Mouse (Mus musculus): ENCODE measurements around the gene Awat1.

Gene Awat1

DNA sequence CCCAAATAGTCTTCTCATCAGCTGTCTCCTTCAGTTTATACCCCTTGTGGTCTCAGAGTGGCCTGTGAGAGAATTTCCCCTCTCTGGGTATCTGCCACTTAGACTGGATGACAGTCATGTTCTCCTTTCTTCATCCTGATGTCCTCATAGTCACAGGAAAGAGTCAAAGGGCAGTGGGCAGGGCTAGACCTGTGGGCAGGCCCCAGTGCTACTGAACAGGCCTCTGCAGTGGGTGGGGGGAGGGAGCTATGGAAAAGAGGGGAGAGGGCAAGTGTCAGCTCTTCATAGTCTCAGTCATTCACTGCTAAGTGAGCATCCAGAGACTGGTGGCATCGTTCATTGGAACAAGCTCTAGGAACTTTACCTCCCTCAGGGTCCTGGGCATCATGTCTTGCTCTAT lies at the start of gene Awat1:
TSS of gene Awat1 (plus strand) at position 301 of the 400 bp plus-strand sequence.
- DNase-seq = no peak

DNA sequence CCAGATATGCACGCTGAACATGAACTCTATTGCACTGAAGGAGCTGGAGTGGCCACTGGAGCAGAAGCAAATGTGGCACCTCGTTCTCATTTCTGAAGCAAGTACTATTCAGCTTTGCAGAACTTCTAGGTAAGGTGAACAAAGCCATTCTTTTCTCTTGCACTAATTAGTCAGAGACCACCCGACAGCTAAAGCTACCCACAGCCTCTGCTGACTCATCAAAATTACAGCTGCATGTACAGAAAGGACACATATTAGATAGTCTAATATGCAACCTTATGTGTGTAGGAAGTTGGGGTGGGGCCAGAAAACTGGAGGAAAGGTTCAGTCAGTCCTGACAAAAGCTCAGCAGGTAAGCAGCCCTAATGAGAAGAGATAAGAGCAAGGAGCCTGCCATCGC lies 47.6 kb upstream of the Awat1 start, which contains the start of gene Dgat2l6:
TSS of gene Dgat2l6 (plus strand) at position 368 of the 400 bp plus-strand sequence.
- no peak for DNase-seq

DNA sequence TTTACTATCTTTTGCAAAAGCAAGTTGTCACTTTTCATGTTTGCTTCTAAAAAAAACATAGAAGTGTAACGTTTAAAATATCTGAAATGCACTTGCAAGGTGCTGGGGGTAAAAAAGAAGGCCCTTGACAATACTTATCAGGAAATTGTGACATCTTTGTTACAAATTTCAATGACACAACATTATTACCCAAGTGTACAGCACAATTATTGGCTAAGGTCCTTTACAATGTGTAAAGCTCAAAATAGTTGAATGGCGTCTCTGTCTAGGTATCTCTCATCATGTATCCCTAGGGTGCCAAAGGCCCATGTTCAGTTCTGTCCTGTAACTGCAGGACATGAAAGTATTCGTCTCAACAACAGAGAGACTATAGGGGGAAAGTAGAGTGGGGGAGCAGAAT lies 16.0 kb upstream of the Awat1 start:
- DNase-seq = no peak

DNA sequence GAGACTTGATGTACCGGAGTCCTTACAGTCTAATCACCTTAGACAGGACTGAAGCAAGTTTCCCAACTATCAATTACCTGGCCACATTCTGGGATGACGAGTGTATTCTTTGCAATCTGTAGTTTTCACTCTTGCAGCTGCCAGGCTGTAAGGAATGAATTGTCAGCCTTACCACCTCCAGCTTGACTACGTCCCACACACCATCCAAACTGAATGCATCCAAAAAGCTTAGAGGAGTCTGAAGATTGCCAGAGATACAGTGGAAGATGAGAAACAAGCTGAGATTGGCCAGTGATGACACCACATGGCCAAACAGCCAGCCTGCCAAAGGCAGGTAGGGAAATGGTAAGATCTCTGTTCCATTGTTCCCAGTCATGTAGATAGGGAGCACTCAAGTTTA lies 6.4 kb upstream of the Awat1 start:
- DNase-seq = no peak

DNA sequence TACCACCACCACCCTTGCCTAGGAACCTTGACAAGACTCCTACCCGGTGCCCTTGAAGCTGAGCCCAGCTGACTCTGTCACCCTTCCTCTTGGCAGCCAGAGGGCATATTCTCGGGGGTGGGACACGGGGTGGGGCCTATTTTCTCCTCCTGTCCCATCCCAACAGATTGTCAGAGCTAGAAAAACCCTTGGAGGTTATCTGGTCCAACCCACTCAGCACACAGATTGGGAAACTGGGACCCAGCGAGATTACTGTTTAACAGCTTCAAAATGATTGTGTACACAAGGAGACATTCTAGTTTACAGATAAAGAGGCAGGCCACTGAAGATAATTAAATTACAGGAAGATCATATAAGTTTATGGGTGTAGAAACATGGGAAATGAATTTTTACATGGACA lies 22.7 kb downstream of the Awat1 start, which contains the start of gene P2ry4:
TSS of gene P2ry4 (minus strand) at position 79 of the 400 bp plus-strand sequence.
- DNase-seq = no peak

DNA sequence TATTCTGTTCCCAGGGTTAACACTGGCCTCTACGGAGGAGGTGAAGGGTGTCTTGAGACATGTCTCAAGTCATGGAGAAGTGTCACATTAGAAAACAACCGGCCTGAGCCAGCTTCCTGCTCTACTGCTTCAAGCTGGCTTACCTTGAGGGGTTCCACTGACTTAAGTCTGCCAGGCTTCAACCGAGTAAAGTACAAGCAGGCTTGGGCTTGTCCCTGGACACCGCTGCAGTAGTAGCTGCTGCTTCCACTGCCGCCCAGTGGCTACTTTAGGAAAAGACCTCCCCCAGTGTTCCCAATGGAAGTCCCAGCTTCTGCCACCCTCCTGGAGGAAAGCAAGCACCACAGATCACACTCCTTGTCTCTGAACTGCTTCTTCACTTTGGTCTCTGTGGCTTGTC lies 25.4 kb downstream of the Awat1 start:
- DNase-seq = peak; percentile 55

DNA sequence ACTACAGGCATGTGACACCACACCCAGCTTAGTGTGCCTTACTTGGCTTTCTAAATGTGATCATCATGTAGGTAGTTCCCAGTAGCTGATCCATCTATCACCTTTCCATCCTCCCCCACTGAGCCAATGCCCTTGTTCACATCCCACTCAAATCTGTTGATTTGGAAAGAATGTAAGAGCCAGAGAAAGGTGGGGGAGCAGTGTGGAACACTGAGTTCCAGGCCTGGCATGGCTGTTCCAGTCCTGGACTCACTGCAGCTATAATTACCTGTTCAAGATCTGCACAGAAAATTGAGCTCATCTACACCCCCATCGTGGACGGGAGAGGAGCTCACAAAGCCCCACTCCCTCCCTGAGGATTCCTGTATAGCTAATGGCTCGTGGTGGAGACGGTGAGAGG lies 27.7 kb downstream of the Awat1 start:
- no peak for DNase-seq

DNA sequence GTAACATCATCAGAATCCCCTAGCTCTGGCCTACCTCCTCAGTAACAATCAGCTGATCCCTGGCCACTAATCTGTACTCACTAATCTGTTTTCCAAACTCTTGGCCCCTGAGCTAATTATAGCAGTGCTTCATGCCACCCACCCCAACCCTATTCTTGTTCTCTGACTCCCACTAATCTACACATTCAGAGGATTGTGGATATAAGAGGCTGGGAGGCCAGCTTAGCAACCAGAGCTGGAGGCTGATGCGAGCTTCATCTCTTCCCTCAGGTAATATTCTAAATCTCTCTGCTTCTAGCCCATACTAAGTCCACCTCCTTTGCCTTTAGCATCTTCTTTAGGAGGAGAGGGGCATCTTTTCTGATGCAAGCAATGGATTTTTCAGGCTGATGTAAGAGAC lies 33.3 kb downstream of the Awat1 start, which contains the start of gene Arr3:
TSS of gene Arr3 (plus strand) at position 184 of the 400 bp plus-strand sequence.
- no peak for DNase-seq

DNA sequence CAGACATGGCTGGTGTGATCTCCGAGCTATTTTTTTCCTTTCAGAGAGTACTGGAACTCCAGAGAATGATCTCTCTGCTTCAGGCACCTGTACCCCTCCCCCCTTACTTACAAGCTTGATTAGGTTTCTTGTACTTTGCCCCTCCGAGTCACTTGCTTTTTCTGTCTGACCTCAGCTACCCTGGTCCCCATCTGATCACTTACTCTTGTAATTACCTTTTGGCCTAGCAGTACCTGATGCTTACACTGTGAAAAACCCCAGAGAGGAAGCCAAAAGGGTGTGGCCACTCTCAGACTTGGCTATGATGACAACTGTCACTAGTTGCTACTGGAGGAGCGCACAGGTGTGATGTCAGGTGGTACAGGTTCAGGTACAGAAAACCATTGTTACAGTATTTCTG lies 46.4 kb downstream of the Awat1 start:
- DNase-seq = no peak

DNA sequence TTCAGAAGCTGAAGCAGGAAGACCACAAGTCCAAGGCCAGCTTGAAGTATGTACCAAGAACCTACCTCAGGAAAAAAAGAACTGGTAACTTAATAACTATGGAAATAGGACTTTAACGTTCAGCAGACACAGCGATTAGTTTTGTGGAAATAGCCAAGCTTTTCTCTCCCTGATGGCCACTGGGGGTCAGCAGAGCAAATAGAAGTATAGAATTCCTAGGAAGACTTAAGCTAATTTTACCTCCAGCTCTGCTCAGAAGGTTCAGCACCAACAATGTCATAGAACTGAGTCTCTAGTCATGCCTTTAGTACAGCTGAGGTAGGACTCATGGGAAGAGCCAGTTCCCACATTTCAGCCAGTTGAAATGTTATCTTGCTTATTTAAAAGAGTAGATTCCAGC lies 49.3 kb downstream of the Awat1 start:
- DNase-seq = no peak

DNA sequence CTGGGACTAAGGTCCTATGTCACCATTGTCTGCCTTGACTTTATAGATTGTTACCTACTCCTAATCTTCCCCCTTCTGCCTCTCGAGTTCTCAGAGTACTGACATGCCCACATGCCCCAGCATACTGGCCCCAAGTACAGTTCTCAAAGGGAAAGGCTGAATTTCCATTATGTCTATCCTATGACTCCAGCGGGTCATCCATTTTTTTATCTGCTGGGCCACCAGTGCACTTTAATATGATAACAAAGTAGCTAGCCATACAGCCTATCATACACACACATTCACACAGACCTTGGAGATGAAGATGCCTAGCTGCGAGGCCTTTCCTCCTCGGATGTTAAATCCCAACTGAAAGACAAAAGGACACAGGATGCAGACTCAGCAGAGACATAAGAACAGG lies 52.2 kb downstream of the Awat1 start:
- DNase-seq = no peak

DNA sequence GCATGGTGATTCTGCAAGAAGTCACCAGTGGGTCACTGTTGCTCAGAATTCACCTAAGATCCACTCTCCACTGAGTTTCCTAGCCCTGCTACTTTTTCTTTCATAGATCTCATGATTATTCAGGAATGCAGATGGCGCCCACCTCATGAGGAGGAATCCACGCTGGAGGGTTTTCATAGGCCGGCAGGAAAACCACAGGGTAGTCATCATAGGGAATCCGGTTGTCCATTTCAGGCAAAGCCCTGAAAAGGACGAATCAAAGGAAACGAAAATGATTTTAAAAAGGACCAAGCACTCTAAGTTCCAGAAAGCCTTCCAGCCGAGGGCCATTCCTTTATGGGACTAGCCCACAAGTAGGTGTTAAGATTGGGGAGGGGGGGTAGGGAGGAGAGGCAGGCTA lies 53.1 kb downstream of the Awat1 start:
- DNase-seq = no peak

DNA sequence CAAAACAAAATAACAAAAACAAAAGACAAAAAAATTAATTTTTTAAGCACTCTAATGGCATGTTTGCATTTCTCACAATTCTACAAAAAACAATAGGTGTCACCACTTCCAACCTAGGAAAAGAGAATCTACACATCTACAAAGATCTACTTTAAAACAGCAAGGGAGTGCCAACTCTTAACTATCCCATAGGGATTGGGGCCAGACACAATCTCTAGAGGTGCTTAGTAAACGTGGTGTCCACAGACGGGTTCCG lies 53.4 kb downstream of the Awat1 start, which contains the start of gene Kif4:
TSS of gene Kif4 (plus strand) at position 192 of the 256 bp plus-strand sequence.
- DNase-seq = no peak

DNA sequence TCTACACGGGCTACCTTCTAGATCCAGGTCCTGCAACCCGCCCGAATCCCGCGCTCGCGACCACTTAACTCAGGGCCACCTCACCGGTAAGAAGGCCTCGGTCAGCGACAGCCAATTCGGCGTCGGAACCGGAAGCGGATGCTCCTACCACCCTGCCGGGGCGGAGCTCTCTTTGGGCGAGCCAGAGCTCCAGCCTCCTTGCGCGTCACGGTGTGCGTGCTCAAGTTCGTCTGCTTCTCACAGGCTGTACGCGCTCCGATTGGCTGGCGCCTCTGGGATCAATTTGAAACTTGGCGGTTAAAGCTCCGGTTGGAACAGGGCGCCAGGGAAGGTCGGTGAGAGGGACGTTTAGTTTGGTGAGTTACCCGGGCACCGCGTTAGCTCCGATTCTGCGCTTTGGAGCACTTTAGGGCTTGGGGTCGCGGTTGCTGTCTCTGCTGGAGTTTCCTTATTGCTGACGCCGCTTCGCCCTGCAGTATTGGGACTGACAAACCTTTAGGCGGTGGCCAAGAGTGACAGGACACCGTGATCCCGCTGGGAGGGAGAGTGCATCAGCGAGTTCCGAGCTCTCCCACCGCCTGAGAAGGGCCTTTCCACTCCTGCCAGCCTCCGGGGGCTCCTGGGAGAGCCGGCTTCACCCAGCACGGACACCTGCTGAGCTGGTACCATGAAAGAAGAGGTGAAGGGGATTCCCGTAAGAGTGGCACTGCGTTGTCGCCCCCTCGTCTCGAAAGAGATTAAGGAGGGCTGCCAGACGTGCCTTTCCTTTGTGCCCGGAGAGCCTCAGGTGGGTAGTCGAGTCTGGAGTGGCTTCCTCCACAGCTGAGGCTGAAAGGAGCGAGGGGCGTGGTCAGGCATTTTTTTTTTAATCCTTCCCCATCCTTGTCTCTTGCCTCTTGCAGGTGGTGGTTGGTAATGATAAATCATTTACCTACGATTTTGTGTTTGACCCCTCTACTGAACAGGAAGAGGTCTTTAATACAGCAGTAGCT lies 54.0 kb downstream of the Awat1 start, which contains the start of gene Pdzd11:
TSS of gene Pdzd11 (minus strand) at position 767 of the 992 bp plus-strand sequence.
- DNase-seq = peak; percentile 85
